Mouse (Mus musculus): ENCODE data around the gene Vmn1r235. TPM values are rescaled to one million over a fixed set of nuclear protein-coding genes. Genes with fewer than 3 reads are reported as not detected.
"Not testable (repeated sequence)": the region's sequence is repeated elsewhere in the genome, so short reads cannot be mapped to it uniquely, and the experiment has no call there.

Gene Vmn1r235
- not detected in 2 replicates for polyA plus RNA-seq (2015; fragmentation: Nextera tagmentation; extraction: Ambion mirVana)

DNA sequence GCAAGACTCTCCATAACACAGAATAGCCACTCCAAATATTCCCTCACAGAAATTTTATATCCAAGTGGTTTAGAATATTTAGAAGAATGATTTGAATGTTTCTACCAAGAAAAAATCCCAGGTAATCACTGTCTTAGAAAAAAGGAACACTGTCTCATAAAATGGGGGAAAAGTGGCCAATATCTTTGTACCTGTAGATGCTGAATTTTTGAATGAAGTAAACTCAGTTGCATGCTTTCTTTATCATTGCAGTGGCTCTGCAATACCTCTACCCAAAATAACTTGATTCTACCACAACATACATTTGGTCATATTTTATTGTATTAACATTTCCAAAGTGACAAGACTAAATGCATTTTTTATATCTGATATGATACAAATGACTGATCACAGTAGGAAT lies at the start of gene Vmn1r235:
Gene Vmn1r235, plus strand, starts transcription at position 301 of the 400 bp plus-strand sequence.
- Histone ChIP-seq H3K27ac (ENCODE audit: low read depth, low read length) (no peak within 1 kb of the TSS), H3K36me3 (ENCODE audit: control insufficient read depth, insufficient read depth) (no peaks in the 10 kb centered on the region), H3K4me1 (replicated peaks; ENCODE audit: control insufficient read depth, insufficient read depth, low read length) (no peaks in the 10 kb centered on the region), H3K4me2 (replicated peaks; ENCODE audit: low read depth) (no peak within 1 kb of the TSS), H3K27me3 (replicated peaks; ENCODE audit: control insufficient read depth, insufficient read depth, low read length) (no peaks in the 10 kb centered on the region), H3K4me3 (ENCODE audit: low read depth, low read length) (no peak within 1 kb of the TSS), H3K9ac (ENCODE audit: low read depth, low read length) (no peak within 1 kb of the TSS), H3K9me3 (ENCODE audit: control insufficient read depth) (no peaks in the 10 kb centered on the region)
- TF ChIP-seq CTCF (IDR thresholded peaks at IDR 0.05; ENCODE audit: low read depth): no peak
- ATAC-seq: no peak

DNA sequence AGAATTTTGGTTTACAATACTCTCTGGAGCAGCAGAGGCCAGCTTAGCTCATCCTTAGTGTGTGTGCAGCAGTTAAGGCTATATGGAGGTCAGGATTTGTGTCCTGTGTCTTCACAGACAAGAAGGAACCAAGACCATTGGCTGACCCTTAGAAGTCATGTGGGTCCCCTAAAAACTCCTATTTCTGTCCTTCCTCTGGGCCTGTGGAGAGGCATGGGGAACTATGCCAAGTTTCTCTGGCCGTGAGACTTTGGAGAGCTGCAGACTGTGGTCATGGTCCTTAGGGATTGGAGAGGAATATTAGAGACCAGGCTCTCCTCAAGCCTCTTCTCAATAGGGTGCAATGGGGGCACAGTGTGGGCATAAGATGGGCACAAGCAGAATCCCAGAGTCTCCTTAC lies 45.1 kb upstream of the Vmn1r235 start:
- H3K9me3 ChIP-seq (ENCODE audit: control insufficient read depth); H3K36me3 ChIP-seq (ENCODE audit: control insufficient read depth, insufficient read depth); H3K9ac ChIP-seq (ENCODE audit: low read depth, low read length); H3K4me1 ChIP-seq (replicated peaks; ENCODE audit: control insufficient read depth, insufficient read depth, low read length); ATAC-seq; H3K27me3 ChIP-seq (replicated peaks; ENCODE audit: control insufficient read depth, insufficient read depth, low read length); H3K27ac ChIP-seq (ENCODE audit: low read depth, low read length); H3K4me2 ChIP-seq (replicated peaks; ENCODE audit: low read depth); H3K4me3 ChIP-seq (ENCODE audit: low read depth, low read length): not testable (repeated sequence)
- WGBS: 86% methylated on average over 1 of the region's 1 CpGs

GRCm38 (mm10) chr17:21225787-21226186 lies 30.4 kb upstream of the Vmn1r235 start, which contains the start of gene Vmn1r234:
Gene Vmn1r234 (plus strand): TSS chr17:21226087.
- H3K4me2 ChIP-seq (replicated peaks; ENCODE audit: low read depth): no peak within 1 kb of the TSS
- no peaks in the 10 kb centered on the region for H3K9me3 ChIP-seq (ENCODE audit: control insufficient read depth)
- H3K9ac ChIP-seq (ENCODE audit: low read depth, low read length): no peak within 1 kb of the TSS
- no peak for ATAC-seq
- WGBS: 84% methylated on average over 1 of the region's 1 CpGs
- H3K27me3 ChIP-seq (replicated peaks; ENCODE audit: control insufficient read depth, insufficient read depth, low read length): no peaks in the 10 kb centered on the region
- no peak within 1 kb of the TSS for H3K27ac ChIP-seq (ENCODE audit: low read depth, low read length)
- no peak for TF ChIP-seq CTCF (IDR thresholded peaks at IDR 0.05; ENCODE audit: low read depth)
- H3K4me1 ChIP-seq (replicated peaks; ENCODE audit: control insufficient read depth, insufficient read depth, low read length): no peaks in the 10 kb centered on the region
- no peaks in the 10 kb centered on the region for H3K36me3 ChIP-seq (ENCODE audit: control insufficient read depth, insufficient read depth)
- H3K4me3 ChIP-seq (ENCODE audit: low read depth, low read length): no peak within 1 kb of the TSS

DNA sequence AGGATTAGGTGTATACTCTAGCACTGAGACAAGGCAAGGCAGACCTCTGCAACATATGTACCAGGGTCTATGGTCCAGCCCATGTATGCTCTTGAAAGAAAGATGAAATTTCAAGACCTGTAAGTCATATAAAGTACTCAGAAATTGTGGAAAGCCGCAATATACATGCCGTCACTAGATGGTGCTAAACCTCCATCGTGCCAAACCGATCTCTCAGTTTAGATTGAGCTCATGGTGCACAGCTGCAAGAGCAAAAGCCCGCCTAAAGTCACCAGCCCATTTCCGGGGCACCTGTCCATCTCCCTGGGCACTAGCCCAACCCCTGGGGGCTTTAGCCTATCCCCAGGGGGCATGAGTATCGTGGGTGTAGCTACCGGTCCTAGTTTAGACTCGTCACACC lies 24.6 kb upstream of the Vmn1r235 start:
- Histone ChIP-seq H3K27me3 (replicated peaks; ENCODE audit: control insufficient read depth, insufficient read depth, low read length) (no peaks in the 10 kb centered on the region), H3K9me3 (ENCODE audit: control insufficient read depth) (0 out of 2 replicates have a peak, but pooled peaks cover 3% of the 10 kb centered on the region), H3K4me1 (replicated peaks; ENCODE audit: control insufficient read depth, insufficient read depth, low read length) (no peaks in the 10 kb centered on the region), H3K36me3 (ENCODE audit: control insufficient read depth, insufficient read depth) (no peaks in the 10 kb centered on the region), H3K4me3 (ENCODE audit: low read depth, low read length) (no peak overlapping the region), H3K27ac (ENCODE audit: low read depth, low read length) (no peak overlapping the region), H3K9ac (ENCODE audit: low read depth, low read length) (no peak overlapping the region), H3K4me2 (replicated peaks; ENCODE audit: low read depth) (no peak overlapping the region)
- WGBS: 41% methylated on average over 9 of the region's 9 CpGs
- no peak for ATAC-seq
- peak; percentile 76 for TF ChIP-seq CTCF (IDR thresholded peaks at IDR 0.05; ENCODE audit: low read depth)

GRCm38 (mm10) chr17:21272103-21272502 lies 15.9 kb downstream of the Vmn1r235 start:
- WGBS: 12% methylated on average over 4 of the region's 4 CpGs
- H3K27ac ChIP-seq (ENCODE audit: low read depth, low read length): no peak overlapping the region
- no peak overlapping the region for H3K4me3 ChIP-seq (ENCODE audit: low read depth, low read length)
- no peaks in the 10 kb centered on the region for H3K27me3 ChIP-seq (replicated peaks; ENCODE audit: control insufficient read depth, insufficient read depth, low read length)
- no peak overlapping the region for H3K4me2 ChIP-seq (replicated peaks; ENCODE audit: low read depth)
- H3K9me3 ChIP-seq (ENCODE audit: control insufficient read depth): no peaks in the 10 kb centered on the region
- no peaks in the 10 kb centered on the region for H3K36me3 ChIP-seq (ENCODE audit: control insufficient read depth, insufficient read depth)
- no peaks in the 10 kb centered on the region for H3K4me1 ChIP-seq (replicated peaks; ENCODE audit: control insufficient read depth, insufficient read depth, low read length)
- ATAC-seq: no peak
- no peak overlapping the region for H3K9ac ChIP-seq (ENCODE audit: low read depth, low read length)
- TF ChIP-seq CTCF (IDR thresholded peaks at IDR 0.05; ENCODE audit: low read depth): peak; percentile 69

DNA sequence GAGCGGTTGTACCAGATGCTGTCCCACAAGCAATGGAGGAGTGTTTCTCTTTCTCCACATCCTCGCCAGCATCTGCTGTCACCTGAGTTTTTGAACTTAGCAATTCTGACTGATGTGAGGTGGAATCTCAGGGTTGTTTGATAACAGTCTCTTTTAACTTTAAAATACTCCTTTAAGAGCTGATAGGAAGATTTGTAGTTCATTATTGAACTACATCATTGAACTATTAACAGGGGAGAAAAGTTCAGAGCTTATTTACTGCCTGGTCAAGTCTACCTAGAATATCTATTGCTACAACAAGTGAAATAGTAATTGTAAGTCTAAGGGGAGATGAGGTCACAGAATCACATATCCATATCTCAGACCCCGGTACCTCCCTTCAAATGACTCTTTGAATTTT lies 26.4 kb downstream of the Vmn1r235 start, which contains the start of gene Vmn1r236:
Gene Vmn1r236, plus strand, starts transcription at position 301 of the 400 bp plus-strand sequence.
- TF ChIP-seq CTCF (IDR thresholded peaks at IDR 0.05; ENCODE audit: low read depth): no peak
- Histone ChIP-seq H3K9ac (ENCODE audit: low read depth, low read length) (no peak within 1 kb of the TSS), H3K27me3 (replicated peaks; ENCODE audit: control insufficient read depth, insufficient read depth, low read length) (no peaks in the 10 kb centered on the region), H3K9me3 (ENCODE audit: control insufficient read depth) (no peaks in the 10 kb centered on the region), H3K27ac (ENCODE audit: low read depth, low read length) (no peak within 1 kb of the TSS), H3K4me1 (replicated peaks; ENCODE audit: control insufficient read depth, insufficient read depth, low read length) (no peaks in the 10 kb centered on the region), H3K36me3 (ENCODE audit: control insufficient read depth, insufficient read depth) (no peaks in the 10 kb centered on the region), H3K4me3 (ENCODE audit: low read depth, low read length) (no peak within 1 kb of the TSS), H3K4me2 (replicated peaks; ENCODE audit: low read depth) (no peak within 1 kb of the TSS)
- 81% methylated on average over 3 of the region's 3 CpGs for WGBS
- no peak for ATAC-seq

- H3K27ac ChIP-seq (ENCODE audit: low read depth, low read length): no peak overlapping the region
- TF ChIP-seq CTCF (IDR thresholded peaks at IDR 0.05; ENCODE audit: low read depth): no peak
- H3K4me3 ChIP-seq (ENCODE audit: low read depth, low read length): no peak overlapping the region
- H3K4me1 ChIP-seq (replicated peaks; ENCODE audit: control insufficient read depth, insufficient read depth, low read length): no peaks in the 10 kb centered on the region
- no peak for ATAC-seq
- H3K36me3 ChIP-seq (ENCODE audit: control insufficient read depth, insufficient read depth): no peaks in the 10 kb centered on the region
- no peak overlapping the region for H3K4me2 ChIP-seq (replicated peaks; ENCODE audit: low read depth)
- H3K9ac ChIP-seq (ENCODE audit: low read depth, low read length): no peak overlapping the region
- H3K27me3 ChIP-seq (replicated peaks; ENCODE audit: control insufficient read depth, insufficient read depth, low read length): no peaks in the 10 kb centered on the region
- no peaks in the 10 kb centered on the region for H3K9me3 ChIP-seq (ENCODE audit: control insufficient read depth)
Observed at GRCm38 (mm10) chr17:21284395-21284794, 28.2 kb downstream of the Vmn1r235 start.
